In genomic region chr11:116203150-116203549, GRCm38 (mm10) we compare ENCODE assay signal across 28 mouse cellular contexts.
"Had no signal": no experiment of that assay in that cellular context is flagged by ENCODE, and none has a peak within 500 bp of the region (broad histone marks: within the 10 kb centered on the region; RNA-seq: fewer than 3 reads in every experiment).

No protein-coding gene starts in this region.

- H3K4me2 ChIP-seq: embryonic facial prominence, embryonic 12.5 days; embryonic facial prominence, embryonic 13.5 days; embryonic facial prominence, embryonic 15.5 days; forebrain, embryonic 12.5 days; forebrain, embryonic 13.5 days; forebrain, embryonic 15.5 days had no signal

- H3K27ac ChIP-seq: embryonic facial prominence, embryonic 10.5 days; embryonic facial prominence, embryonic 12.5 days; embryonic facial prominence, embryonic 13.5 days; embryonic facial prominence, embryonic 15.5 days; forebrain, embryonic 10.5 days; forebrain, embryonic 12.5 days; forebrain, embryonic 13.5 days; forebrain, embryonic 15.5 days; gastrocnemius, adult 2 months; heart, adult 2 months had no signal

- H3K27me3 ChIP-seq: embryonic facial prominence, embryonic 12.5 days; embryonic facial prominence, embryonic 13.5 days; embryonic facial prominence, embryonic 15.5 days; forebrain, embryonic 12.5 days; forebrain, embryonic 13.5 days; forebrain, embryonic 15.5 days had no signal

- H3K9ac ChIP-seq: embryonic facial prominence, embryonic 12.5 days; embryonic facial prominence, embryonic 13.5 days; embryonic facial prominence, embryonic 15.5 days; forebrain, embryonic 12.5 days; forebrain, embryonic 13.5 days; forebrain, embryonic 15.5 days; forebrain, postnatal 0 days had no signal

- H3K9me3 ChIP-seq: embryonic facial prominence, embryonic 10.5 days; embryonic facial prominence, embryonic 12.5 days; embryonic facial prominence, embryonic 13.5 days; embryonic facial prominence, embryonic 15.5 days; forebrain, embryonic 10.5 days; forebrain, embryonic 12.5 days; forebrain, embryonic 13.5 days; forebrain, embryonic 15.5 days had no signal

- ATAC-seq: forebrain, embryonic 13.5 days; forebrain, embryonic 14.5 days; forebrain, embryonic 15.5 days; forebrain, embryonic 16.5 days; forebrain, postnatal 0 days had no signal

- DNase-seq: cerebellum, adult 8-10 months; cerebellum, adult 9-10 months; cerebellum, adult 9-11 months; cerebellum, postnatal 10 days; cerebellum, postnatal 14 days; cerebellum, postnatal 25 days; cerebellum, postnatal 36 days; embryo, embryonic 11 days; forebrain, postnatal 0 days; gastrocnemius, adult 2 months; gastrocnemius, postnatal 10 days; gastrocnemius, postnatal 14 days; gastrocnemius, postnatal 25 days; gastrocnemius, postnatal 36 days; heart, adult 11 months; heart, adult 18-20 months; heart, adult 2 months had no signal

- H3K4me3 ChIP-seq: embryonic facial prominence, embryonic 10.5 days; embryonic facial prominence, embryonic 12.5 days; embryonic facial prominence, embryonic 13.5 days; embryonic facial prominence, embryonic 15.5 days; erythroblast, embryonic 14.5 days; forebrain, embryonic 10.5 days; forebrain, embryonic 12.5 days; forebrain, embryonic 13.5 days; forebrain, embryonic 15.5 days; gastrocnemius, adult 2 months; heart, adult 2 months had no signal
